In genomic region chr17:33977861-33978557, GRCm38 (mm10) we compare ENCODE assay signal across 8 mouse cellular contexts. TPM values are rescaled to one million over a fixed set of nuclear protein-coding genes. Genes with fewer than 3 reads are reported as not detected.
A peak's percentile ranks its signal among the peaks of the same experiment; 100 is the strongest.
DNase-seq lines count a peak whose midpoint lies in the region; ATAC-seq and TF ChIP-seq lines count a peak whose summit lies in the region.

No protein-coding gene starts in this region.

- no peak for TF ChIP-seq CTCF in bone marrow macrophage, adult 2 months (IDR thresholded peaks at IDR 0.05; ENCODE audit: low read depth, low read length)

- H3K36me3 ChIP-seq in kidney, embryonic 15.5 days: no peaks in the 10 kb centered on the region
- no peaks in the 10 kb centered on the region for H3K36me3 ChIP-seq in hindbrain, embryonic 15.5 days
- H3K36me3 ChIP-seq in myocyte (ENCODE audit: control insufficient read depth, insufficient read depth): no peaks in the 10 kb centered on the region

- no peak for TF ChIP-seq POLR2A in bone marrow macrophage, adult 2 months (IDR thresholded peaks at IDR 0.05; ENCODE audit: borderline replicate concordance, low read depth, low read length)
- no peak for TF ChIP-seq POLR2A in myocyte (IDR thresholded peaks at IDR 0.05; ENCODE audit: insufficient read length, low read depth)

- H3K79me2 ChIP-seq in myocyte (ENCODE audit: control insufficient read depth, insufficient read depth): no peaks in the 10 kb centered on the region

- 2% methylated on average over 57 of the region's 57 CpGs for WGBS in kidney, embryonic 15.5 days
- 2% methylated on average over 57 of the region's 57 CpGs for WGBS in hindbrain, embryonic 15.5 days

- H3K27ac ChIP-seq in kidney, embryonic 15.5 days: no peak overlapping the region
- H3K27ac ChIP-seq in bone marrow macrophage, adult 2 months (ENCODE audit: insufficient read depth, low read depth, low read length): peak overlapping the region; percentile 86
- no peak overlapping the region for H3K27ac ChIP-seq in hindbrain, embryonic 15.5 days (replicated peaks)

- no peak overlapping the region for H3ac ChIP-seq in myocyte (ENCODE audit: control insufficient read depth, insufficient read length)

- peak overlapping the region; percentile 75 for H3K4me2 ChIP-seq in kidney, embryonic 15.5 days
- H3K4me2 ChIP-seq in hindbrain, embryonic 15.5 days: peak overlapping the region; percentile 62
- peak overlapping the region; percentile 66 for H3K4me2 ChIP-seq in myocyte (ENCODE audit: low read depth)

- no peak for ATAC-seq in kidney, embryonic 15.5 days (replicated peaks; ENCODE audit: low FRiP score)
- no peak for ATAC-seq in hindbrain, embryonic 15.5 days (ENCODE audit: low FRiP score, low read depth)

- DNase-seq in kidney, postnatal 4 days: no peak
- DNase-seq in layer of hippocampus, adult 9-11 months: no peak
- no peak for DNase-seq in spleen, postnatal 4 days (ENCODE audit: low spot score in 2 of 2)
- no peak for DNase-seq in thymus, postnatal 36 days

- H3K4me1 ChIP-seq in kidney, embryonic 15.5 days: peaks cover 30% of the 10 kb centered on the region
- peaks cover 39% of the 10 kb centered on the region for H3K4me1 ChIP-seq in bone marrow macrophage, adult 2 months (ENCODE audit: control insufficient read depth, insufficient read depth, low read length)
- peaks cover 27% of the 10 kb centered on the region for H3K4me1 ChIP-seq in hindbrain, embryonic 15.5 days (replicated peaks)

- peak overlapping the region; percentile 47 for H3K4me3 ChIP-seq in kidney, embryonic 15.5 days (replicated peaks)
- peak overlapping the region; percentile 91 for H3K4me3 ChIP-seq in bone marrow macrophage, adult 2 months (ENCODE audit: insufficient read depth, low read length)
- peak overlapping the region; percentile 39 for H3K4me3 ChIP-seq in hindbrain, embryonic 15.5 days
- no peak overlapping the region for H3K4me3 ChIP-seq in myocyte

- H3K9ac ChIP-seq in kidney, embryonic 15.5 days: peak overlapping the region; percentile 27; the same call in 1 of the 2 replicates
- H3K9ac ChIP-seq in hindbrain, embryonic 15.5 days: peak overlapping the region; percentile 44

- H3K9me3 ChIP-seq in kidney, embryonic 15.5 days (replicated peaks): no peaks in the 10 kb centered on the region
- no peaks in the 10 kb centered on the region for H3K9me3 ChIP-seq in hindbrain, embryonic 15.5 days

- peaks cover 60% of the 10 kb centered on the region for H3K27me3 ChIP-seq in kidney, embryonic 15.5 days
- peaks cover 48% of the 10 kb centered on the region for H3K27me3 ChIP-seq in hindbrain, embryonic 15.5 days
- peaks cover 23% of the 10 kb centered on the region for H3K27me3 ChIP-seq in myocyte (ENCODE audit: control insufficient read depth, insufficient read depth, insufficient read length)

TF ChIP-seq in myocyte, 11 proteins besides CTCF, POLR2A, EP300 and RAD21:
- no peak for TF ChIP-seq MYOG (IDR thresholded peaks at IDR 0.05; ENCODE audit: control insufficient read depth in 1 of 3, insufficient read depth in 1 of 3, insufficient read length in 2 of 3, low read depth in 2 of 3)
- no peak for TF ChIP-seq USF1 (IDR thresholded peaks at IDR 0.05; ENCODE audit: low read depth)
- no peak for TF ChIP-seq TCF12 (IDR thresholded peaks at IDR 0.05; ENCODE audit: insufficient read depth, poor library complexity, severe bottlenecking)
- TF ChIP-seq MAX (IDR thresholded peaks at IDR 0.05; ENCODE audit: low read depth): no peak
- TF ChIP-seq SRF (IDR thresholded peaks at IDR 0.05; ENCODE audit: control insufficient read depth, insufficient read length, low read depth): no peak
- TF ChIP-seq MYOD1 (IDR thresholded peaks at IDR 0.05; ENCODE audit: control insufficient read depth in 1 of 3, insufficient read length in 2 of 3, low read depth in 2 of 3): no peak
- TF ChIP-seq REST (IDR thresholded peaks at IDR 0.05; ENCODE audit: insufficient read depth, insufficient read length): no peak
TF ChIP-seq in myocyte: peak in this region for 0.

RNA-seq across cellular contexts. Expression of gene H2-K1, which starts 22.1 kb away (rescaled TPM):
- polyA plus RNA-seq in kidney, embryonic 15.5 days (2015; fragmentation: Nextera tagmentation; extraction: Ambion mirVana): 24.6 and 27.2 TPM in 2 replicates
- polyA plus RNA-seq in bone marrow macrophage, adult 2 months (2012; ENCODE audit: insufficient read depth, insufficient read length, missing spikeins): 2,635 and 2,812 TPM in 2 replicates
- polyA plus RNA-seq in hindbrain, embryonic 15.5 days (2015; fragmentation: Nextera tagmentation; extraction: Ambion mirVana): 19.5 and 25.2 TPM in 2 replicates
- polyA plus RNA-seq in myocyte (2012; fragmentation: generic; extraction: Trizol): 89.2 TPM

RNA-seq across cellular contexts. Expression of gene Rps18, which starts 22.2 kb away (rescaled TPM):
- polyA plus RNA-seq in kidney, embryonic 15.5 days (2015; fragmentation: Nextera tagmentation; extraction: Ambion mirVana): 1,731 and 1,904 TPM in 2 replicates
- polyA plus RNA-seq in bone marrow macrophage, adult 2 months (2012; ENCODE audit: insufficient read depth, insufficient read length, missing spikeins): 1,144 and 1,230 TPM in 2 replicates
- polyA plus RNA-seq in hindbrain, embryonic 15.5 days (2015; fragmentation: Nextera tagmentation; extraction: Ambion mirVana): 701 and 784 TPM in 2 replicates
- 287 TPM for polyA plus RNA-seq in myocyte (2012; fragmentation: generic; extraction: Trizol)

RNA-seq across cellular contexts. Expression of gene Vps52, which starts 22.4 kb away (rescaled TPM):
- 48.0 and 53.5 TPM in 2 replicates for polyA plus RNA-seq in kidney, embryonic 15.5 days (2015; fragmentation: Nextera tagmentation; extraction: Ambion mirVana)
- polyA plus RNA-seq in bone marrow macrophage, adult 2 months (2012; ENCODE audit: insufficient read depth, insufficient read length, missing spikeins): 41.3 and 49.7 TPM in 2 replicates
- polyA plus RNA-seq in hindbrain, embryonic 15.5 days (2015; fragmentation: Nextera tagmentation; extraction: Ambion mirVana): 74.8 and 76.6 TPM in 2 replicates
- polyA plus RNA-seq in myocyte (2012; fragmentation: generic; extraction: Trizol): 29.9 TPM

RNA-seq across cellular contexts. Expression of gene B3galt4, which starts 26.7 kb away (rescaled TPM):
- 5.1 and 5.6 TPM in 2 replicates for polyA plus RNA-seq in kidney, embryonic 15.5 days (2015; fragmentation: Nextera tagmentation; extraction: Ambion mirVana)
- polyA plus RNA-seq in bone marrow macrophage, adult 2 months (2012; ENCODE audit: insufficient read depth, insufficient read length, missing spikeins): 8.3 and 8.7 TPM in 2 replicates
- 12.8 and 14.1 TPM in 2 replicates for polyA plus RNA-seq in hindbrain, embryonic 15.5 days (2015; fragmentation: Nextera tagmentation; extraction: Ambion mirVana)
- 1.2 TPM for polyA plus RNA-seq in myocyte (2012; fragmentation: generic; extraction: Trizol)

RNA-seq across cellular contexts. Expression of gene Wdr46, which starts 37.5 kb away (rescaled TPM):
- 41.8 and 44.0 TPM in 2 replicates for polyA plus RNA-seq in kidney, embryonic 15.5 days (2015; fragmentation: Nextera tagmentation; extraction: Ambion mirVana)
- 10.1 and 10.2 TPM in 2 replicates for polyA plus RNA-seq in bone marrow macrophage, adult 2 months (2012; ENCODE audit: insufficient read depth, insufficient read length, missing spikeins)
- 24.3 and 26.5 TPM in 2 replicates for polyA plus RNA-seq in hindbrain, embryonic 15.5 days (2015; fragmentation: Nextera tagmentation; extraction: Ambion mirVana)
- 25.9 TPM for polyA plus RNA-seq in myocyte (2012; fragmentation: generic; extraction: Trizol)

Comparison
In these comparisons a context has a peak if more than half of its experiments do, and no peak if none do; other contexts are left out.
1. RNA of gene H2-K1, which starts 22.1 kb away (polyA plus RNA-seq): 2,635 to 2,812 TPM in bone marrow macrophage, adult 2 months; 89.2 TPM in myocyte (single experiment), 24.6 to 27.2 TPM in kidney, embryonic 15.5 days and 19.5 to 25.2 TPM in hindbrain, embryonic 15.5 days; every median in the first group is over 10 times any median in the second.
2. Peak in every context shown above with its lines, with median percentiles within 50 percentile points of each other: H3K4me2 ChIP-seq.